Mouse (Mus musculus) left cerebral cortex, postnatal 25 days (tissue): ENCODE data around the gene Ap1m2. TPM values are rescaled to one million over a fixed set of nuclear protein-coding genes. Genes with fewer than 3 reads are reported as not detected.
"Not testable (repeated sequence)": the region's sequence is repeated elsewhere in the genome, so short reads cannot be mapped to it uniquely, and the experiment has no call there.

Experiments
- DNase-seq, 2 experiments: peaks; one replicate each; pipeline ENCODE4 v3.0.0; 2022; ENCODE audit warnings: low spot score in 2 of 2, mixed read lengths in 1 of 2
- intact Hi-C: fragments of 180-260 bp; cut with DNase I; formaldehyde crosslinking; loops from one replicate; pipeline ENCODE4 v1.15.1; 2025
- total RNA-seq, 2 experiments: library from RNA; stranded (reverse); gene quantifications; 2 replicates each; pipeline ENCODE4 v1.2.3; 2021

The Ap1m2 gene
- total RNA-seq, 2 experiments from 2014 or later: 0.89 to 1.3 TPM

DNA sequence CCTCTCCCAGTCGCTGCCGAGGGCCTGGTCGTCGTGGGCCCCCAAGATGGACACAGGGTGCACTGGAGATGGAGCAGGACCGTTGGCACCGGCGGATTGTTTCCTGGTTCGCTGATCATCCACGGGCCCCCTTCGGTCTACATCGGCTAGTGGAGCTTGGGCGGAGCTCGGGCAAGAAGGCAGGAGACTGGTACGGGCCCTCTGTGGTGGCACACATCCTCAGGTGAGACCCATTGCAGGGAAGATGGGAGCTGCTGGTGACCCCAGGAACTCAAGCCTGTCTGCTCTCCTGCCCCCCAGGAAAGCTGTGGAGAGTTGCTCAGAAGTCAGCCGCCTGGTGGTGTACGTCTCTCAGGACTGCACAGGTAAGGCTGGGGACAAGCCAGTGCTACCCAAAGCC, 43.8 kb downstream of the Ap1m2 start:
- DNase-seq: no peak
- intact Hi-C loops: no loop called here

DNA sequence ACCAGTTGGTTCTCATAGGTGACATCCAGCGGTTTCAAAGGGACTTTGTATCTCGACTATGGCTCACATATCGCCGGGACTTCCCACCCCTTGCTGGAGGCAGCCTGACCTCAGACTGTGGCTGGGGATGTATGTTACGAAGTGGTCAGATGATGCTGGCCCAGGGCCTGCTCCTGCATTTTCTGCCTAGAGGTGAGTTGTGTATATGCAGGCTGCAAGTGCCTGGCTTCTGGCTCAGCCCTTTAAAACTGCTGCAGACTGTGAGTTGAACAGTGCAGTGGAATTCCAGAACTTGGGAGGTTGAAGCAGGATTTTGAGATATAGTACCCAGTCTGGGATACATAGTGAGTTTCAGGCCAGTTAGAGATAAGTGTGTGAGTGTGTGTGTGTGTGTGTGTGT, 45.2 kb downstream of the Ap1m2 start:
- DNase-seq: no peak
- intact Hi-C loops: no loop called here

- DNase-seq: no peak
- intact Hi-C loops: loop anchor here (2.0 kb wide), 1 partner anchor 21 kb away; the partner anchor contains the start of gene Kri1
These were observed 46.5 kb downstream of the Ap1m2 start for GRCm38 (mm10) chr9:21265611-21266010.

DNA sequence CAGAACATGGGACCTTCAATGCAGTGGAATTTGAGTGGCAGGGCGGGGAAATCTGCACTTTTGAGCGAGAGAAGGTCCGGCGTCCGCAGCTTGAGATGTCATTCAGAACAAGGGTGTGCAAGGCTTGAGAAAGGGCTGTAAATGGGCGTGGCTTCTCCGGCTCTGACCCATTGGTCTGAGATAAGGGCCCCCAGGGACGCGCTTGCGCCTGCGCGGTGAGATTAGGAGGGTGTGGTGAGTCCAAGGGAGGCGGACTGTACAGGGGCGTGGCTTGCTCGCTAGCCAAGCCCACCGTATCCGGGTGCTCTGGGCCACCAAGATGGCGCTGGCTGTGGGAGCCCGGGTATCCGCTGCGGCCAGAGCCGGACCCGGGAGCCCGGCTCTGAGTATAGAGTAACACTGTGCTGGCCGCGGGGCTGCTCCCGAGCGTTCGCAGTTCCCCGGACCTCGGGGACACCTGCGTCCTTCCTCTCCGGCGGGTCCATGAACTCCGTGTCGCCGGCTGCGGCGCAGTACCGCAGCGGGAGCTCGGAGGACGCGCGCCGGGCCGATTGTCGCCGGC, 47.1 kb downstream of the Ap1m2 start, which contains the start of gene Atg4d:
Gene Atg4d (plus strand): TSS at position 294 of the 562 bp plus-strand sequence.
- intact Hi-C loops: loop anchor here (2.0 kb wide), 1 partner anchor 22 kb away; the partner anchor contains the start of gene Kri1

GRCm38 (mm10) chr9:21264272-21264999, 47.7 kb downstream of the Ap1m2 start:
- no peak for DNase-seq
- intact Hi-C loops: loop anchor here (2.0 kb wide), 1 partner anchor 22 kb away; the partner anchor contains the start of gene Kri1

More for the DNA sequence above, 47.1 kb downstream of the Ap1m2 start, which contains the start of gene Atg4d:
- DNase-seq: peak; percentile 94 to 99

DNA sequence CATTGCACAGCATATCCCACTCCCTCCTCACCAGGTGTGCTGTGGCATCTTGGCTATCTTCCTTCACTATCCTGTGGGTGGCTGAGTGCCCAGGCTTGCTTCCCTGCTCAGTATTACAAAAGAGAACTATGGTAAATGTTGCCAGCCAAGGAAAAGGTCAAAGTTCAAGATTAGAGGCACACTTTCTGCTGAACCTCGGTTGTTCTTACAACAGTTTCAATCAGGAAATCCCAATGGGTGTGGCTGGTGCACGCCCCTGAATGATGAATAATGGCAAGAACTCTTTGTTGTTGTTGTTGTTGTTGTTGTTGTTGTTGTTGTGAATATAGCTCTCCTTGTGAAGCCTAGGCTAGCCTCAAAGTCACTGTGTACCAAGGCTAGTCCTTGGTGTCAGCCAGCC, 50.3 kb downstream of the Ap1m2 start:
- intact Hi-C loops: no loop called here

DNA sequence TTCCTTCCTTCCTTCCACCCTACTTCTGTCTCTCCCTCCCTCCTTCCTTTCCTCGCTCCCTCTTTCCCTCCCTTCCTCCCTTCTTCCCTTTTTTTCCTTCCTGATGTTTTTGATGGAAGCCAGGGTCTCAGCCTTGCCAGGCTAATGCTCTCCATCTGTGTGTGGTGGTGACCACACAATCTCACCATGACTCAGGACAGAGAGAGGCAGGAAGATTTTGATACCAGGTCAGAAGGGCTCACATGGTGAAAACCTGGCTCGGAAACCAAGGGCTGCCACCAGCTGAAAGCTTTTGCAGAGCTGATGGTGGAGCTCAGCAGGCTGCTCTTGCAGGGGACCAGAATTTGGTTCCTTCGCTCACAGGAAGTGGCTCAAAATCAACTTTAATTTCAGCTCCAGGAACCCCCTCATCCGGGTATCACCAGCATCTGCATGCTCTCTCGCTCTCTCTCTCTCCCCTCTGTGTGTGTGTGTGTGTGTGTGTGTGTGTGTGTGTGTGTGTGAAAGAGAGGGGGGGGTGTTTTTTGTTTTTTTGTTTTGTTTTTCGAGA, 51.6 kb downstream of the Ap1m2 start:
- intact Hi-C loops: no loop called here
- no peak for DNase-seq

More for the DNA sequence above, 50.3 kb downstream of the Ap1m2 start:
- DNase-seq: no peak

DNA sequence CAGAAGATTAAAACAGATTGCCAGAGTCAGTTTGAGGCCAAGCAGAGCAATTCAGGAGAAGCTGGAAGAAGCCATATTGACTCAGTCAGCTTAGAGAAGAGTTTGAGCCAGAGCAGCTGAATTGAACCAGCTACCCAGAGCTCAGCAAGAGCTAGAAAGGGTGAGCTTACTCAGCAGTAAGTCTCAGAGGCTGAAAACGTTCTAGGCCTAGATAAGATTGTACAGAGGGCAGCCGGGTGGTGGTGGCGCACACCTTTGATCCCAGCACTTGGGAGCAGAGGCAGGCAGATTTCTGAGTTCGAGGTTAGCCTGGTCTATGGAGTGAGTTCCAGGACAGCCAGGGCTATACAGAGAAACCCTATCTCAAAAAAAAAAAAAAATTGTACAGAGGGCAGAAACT, 55.8 kb downstream of the Ap1m2 start:
- intact Hi-C loops, DNase-seq: not testable (repeated sequence)

DNA sequence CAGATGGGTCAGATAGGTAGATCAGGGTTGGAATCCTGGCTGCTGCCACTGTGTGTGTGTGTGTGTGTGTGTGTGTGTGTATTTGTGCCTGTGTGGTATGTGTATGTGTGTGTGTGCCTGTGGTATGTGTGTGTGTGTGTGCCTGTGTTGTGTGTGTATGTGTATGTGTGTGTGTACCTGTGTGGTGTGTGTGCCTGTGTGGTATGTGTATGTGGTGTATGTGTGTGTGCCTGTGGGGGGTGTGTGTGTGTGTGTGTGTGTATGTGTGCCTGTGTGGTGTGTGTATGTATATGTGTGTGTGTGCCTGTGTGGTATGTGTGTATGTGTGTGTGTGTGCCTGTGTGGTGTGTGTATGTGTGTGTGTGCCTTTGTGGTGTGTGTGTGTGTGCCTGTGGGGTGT, 57.4 kb downstream of the Ap1m2 start:
- DNase-seq: no peak
- intact Hi-C loops: no loop called here

DNA sequence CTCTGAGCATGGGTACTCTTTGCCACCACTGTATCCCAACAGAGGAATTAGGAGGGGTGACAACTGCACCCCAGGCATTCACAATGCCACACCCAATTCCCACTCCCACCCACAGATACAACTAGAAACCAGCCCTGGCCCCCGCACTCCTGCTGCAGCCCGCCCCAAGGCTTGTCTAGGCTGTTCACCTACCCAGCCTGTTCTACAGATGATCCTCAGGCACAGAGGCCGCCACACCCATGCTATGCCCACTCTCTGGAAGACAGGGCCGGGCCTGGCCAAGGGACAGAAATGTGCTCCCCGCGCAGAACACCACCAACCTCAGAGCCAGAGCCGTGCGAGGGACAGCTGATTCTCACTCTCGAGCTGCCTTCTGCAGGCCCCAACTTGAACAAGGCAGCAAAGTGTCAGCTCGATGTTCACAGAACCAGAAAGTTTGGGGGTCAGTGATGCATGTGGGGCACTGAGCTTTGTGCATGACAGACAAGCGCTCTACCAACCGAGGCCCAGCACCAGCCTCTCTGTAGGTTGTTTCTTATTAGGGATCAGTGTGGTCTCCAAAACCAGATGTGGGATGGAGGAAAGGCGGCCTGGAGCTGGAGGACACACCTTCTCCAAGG, 60.9 kb downstream of the Ap1m2 start:
- no peak for DNase-seq
- intact Hi-C loops: no loop called here

GRCm38 (mm10) chr9:21250509-21250908, 61.6 kb downstream of the Ap1m2 start:
- DNase-seq: no peak
- intact Hi-C loops: no loop called here

DNA sequence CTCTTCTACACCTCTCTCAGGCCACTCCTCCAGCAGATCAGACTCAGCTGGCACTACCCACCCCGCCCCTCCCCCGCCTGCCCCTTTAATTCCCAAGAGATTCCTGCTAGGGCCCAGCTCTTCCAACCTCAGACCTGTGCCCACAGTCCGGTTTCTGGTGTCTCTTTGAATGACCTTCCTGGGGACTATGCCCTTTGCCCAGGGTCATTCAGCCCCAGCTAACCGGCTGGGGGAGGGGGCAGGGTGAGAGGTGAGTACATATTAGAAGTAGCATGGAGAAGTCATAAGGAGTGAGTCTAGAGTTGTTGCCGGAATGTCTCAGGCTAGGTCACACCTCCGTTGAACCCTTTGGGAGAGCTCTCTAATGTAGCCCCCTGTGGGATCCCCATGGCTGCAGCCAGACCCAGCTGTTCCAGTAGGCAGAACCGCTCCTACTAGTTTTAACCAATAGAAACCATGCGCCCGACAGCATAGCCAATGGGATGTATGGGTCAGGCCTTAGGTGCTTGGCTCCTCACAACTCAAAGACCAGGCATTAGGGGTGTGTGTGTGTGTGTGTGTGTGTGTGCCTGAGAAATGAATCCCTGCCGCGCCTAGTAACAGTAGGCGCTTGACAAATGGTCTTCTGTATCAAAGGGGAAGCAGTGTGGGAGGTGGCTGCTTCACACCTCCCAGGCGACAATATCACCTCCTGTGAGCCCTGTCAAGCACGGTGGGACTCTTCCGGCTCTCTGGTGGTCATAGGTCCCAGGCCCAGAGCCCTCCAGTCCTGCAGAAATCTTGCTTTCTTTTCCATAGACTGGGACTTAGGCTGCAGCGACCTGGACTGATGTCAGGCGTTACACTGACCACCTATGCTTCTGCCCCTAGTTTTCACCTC, 62.3 kb downstream of the Ap1m2 start:
- intact Hi-C loops: no loop called here
- DNase-seq: no peak

- no peak for DNase-seq
- intact Hi-C loops: no loop called here
These were observed 63.8 kb downstream of the Ap1m2 start, which contains the start of gene S1pr5 for GRCm38 (mm10) chr9:21248326-21248725. Gene S1pr5, minus strand, starts transcription at chr9:21248443.

DNA sequence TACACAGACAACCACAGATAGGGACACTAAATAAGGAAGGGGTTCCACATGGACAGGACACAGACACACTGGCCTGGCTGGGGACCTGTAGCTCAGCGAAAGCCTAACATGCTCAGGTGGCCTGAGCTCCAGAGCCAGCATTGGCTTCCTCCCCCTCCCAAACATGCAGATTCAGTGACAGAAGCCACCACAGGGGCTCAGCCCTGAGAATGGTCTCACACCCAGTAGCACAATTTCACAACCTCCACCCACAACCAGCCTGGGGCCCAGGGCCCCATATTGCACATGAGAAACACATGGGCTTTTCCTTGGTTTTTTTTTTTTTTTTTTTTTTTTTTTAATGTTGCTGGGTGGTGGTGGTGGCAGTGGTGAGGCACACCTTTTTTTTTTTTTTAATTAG, 65.8 kb downstream of the Ap1m2 start:
- intact Hi-C loops: no loop called here
- DNase-seq: no peak

DNA sequence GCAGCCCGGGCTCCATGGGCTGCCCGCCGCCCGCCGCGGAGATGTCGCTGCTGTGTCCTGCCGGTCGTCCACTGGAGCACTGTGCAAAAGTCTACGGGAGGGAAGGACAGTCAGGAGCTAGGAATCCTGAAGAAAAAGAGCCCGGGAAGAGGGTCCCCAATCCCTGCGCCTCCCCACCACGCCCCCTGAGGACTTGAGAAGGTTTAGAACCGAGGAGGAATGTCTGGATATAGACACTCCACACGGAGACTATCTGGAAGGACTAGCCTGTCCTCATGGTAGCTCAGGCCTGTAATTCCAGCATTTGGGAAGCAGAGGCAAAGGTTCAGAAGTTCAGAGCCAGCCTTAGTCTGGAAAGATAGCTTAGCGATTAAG, 67.0 kb downstream of the Ap1m2 start:
- intact Hi-C loops: no loop called here
- DNase-seq: no peak

- intact Hi-C loops: no loop called here
- peak; percentile 47 to 56 for DNase-seq
These were observed 67.6 kb downstream of the Ap1m2 start for GRCm38 (mm10) chr9:21244428-21245112.
